Mouse (Mus musculus) gastrocnemius, postnatal 4 days (tissue): ENCODE measurements around the gene Lypd6b. TPM values are rescaled to one million over a fixed set of nuclear protein-coding genes. Genes with fewer than 3 reads are reported as not detected.

Source experiments
- DNase-seq, 2 experiments: peaks; one replicate each; pipeline ENCODE4 v3.0.0; 2021 to 2022; ENCODE audit warnings: low spot score in 2 of 2, mixed read lengths in 2 of 2
- total RNA-seq, 2 experiments: library from RNA; stranded (reverse); gene quantifications; 2 replicates each; pipeline ENCODE4 v1.2.3; 2021

The Lypd6b gene
- total RNA-seq, 2 experiments from 2014 or later: not detected

DNA sequence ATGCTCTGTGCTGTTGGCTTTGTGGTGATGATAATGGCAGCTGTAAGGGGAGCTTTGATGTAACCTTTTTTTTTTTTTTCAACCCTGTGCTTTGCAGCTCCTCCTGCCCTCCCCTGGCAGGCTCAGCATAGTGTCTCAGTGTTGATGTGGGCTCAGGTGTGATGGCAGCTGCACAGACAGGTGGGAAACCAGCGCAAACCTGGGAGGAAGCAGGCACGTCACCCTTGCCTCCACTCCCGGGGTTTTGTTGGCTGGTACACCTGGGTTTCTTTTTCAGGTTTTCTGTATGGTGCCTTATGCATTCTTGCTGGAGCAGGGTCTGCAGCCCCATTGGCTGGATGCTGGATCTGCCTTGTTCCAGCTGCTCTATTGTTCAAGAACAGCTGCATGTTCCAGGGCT, 29.7 kb downstream of the Lypd6b start:
- DNase-seq: no peak

DNA sequence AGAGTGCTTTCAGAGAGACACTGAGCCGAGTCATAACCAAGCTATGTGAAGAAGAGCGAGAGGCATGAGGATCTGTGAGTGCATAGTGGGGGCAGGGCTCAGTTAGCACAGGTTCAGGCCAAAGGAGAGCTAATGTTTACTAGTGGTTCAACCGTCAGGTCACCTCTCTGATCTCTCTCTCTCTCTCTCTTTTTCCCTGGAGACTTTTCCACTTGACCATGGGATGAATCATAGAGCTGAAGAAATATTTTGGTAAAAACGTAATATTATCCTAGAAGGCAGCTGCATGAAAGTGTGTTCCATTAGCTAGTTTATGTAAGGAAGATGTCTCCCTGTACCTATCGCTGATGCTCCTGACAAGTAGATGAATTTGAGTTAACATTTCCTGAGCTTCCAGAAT, 30.6 kb downstream of the Lypd6b start:
- DNase-seq: no peak

DNA sequence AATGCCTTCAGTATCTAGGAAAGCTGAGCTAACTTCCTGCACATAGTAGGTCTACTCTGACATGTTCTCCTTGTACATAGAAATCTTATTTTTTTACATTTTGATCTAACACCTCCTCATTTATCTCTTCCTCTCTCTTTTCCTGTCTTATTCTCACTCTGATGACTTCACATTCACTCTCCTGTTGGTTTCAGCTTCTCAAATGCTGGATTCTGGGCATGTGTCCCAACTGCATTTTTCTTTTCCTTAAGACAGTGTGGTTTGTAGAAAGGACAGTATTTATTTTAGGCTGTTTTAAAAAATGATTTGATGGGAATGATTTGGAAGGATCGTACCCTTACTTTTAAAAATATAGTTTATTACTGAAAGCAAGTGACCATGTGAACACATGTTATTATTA, 34.8 kb downstream of the Lypd6b start:
- DNase-seq: no peak

DNA sequence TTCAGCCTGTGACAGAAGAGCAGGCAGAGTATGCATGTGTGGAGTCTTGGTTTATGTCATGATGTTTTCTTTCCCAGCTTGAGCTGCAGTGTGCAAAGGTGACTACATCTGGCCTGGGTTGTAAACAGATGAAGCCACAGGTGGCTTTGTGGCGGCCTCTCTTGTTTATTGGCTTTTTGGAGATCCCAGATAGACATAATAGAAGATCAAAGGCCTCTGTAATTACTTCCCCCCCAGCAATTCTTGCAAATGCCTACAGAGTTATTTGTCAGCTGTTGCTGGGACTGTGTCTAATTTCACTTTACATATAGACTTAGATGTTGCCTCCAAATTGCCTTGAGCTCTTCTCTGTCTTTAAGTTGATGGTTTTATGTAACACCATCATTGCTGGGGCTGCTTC, 38.1 kb downstream of the Lypd6b start:
- no peak for DNase-seq

DNA sequence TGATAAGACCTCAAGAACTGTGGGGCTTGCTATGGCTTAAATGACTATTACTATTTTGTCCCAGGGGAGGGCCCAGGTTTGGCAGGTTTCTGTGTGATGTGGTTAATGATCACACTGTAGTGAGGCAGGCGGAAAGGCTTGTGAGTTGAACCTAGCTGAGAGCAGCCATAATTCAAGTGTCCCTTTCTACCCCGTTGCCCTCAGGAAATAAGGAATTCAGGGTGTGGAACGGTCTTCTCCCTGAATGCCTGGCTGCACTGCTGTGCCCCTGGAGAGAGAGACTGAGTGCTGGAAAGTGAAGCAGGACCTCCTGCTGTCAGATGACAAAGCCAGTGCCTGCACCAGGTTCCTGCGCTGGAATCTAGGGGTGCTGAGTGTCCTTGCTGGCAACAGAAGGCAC, 40.3 kb downstream of the Lypd6b start:
- no peak for DNase-seq

DNA sequence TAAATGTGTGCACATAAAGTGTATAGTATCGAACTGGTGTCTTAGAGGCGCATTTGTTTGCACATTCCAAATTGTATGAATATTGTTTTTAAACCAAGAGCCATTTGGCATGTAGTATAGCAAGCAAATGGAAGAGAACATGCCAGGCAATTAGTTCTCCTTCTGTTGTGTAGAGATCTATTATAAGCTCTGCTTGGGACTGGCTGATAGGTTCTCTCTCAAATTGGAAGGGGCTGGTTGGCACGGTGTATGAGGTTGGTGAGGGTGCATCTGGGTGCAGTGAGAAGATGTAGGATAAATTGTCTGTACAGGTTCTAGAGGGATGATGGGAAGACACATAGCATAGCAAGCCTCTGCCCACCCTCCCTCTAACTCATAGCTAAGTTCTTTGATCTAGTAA, 42.9 kb downstream of the Lypd6b start:
- no peak for DNase-seq

DNA sequence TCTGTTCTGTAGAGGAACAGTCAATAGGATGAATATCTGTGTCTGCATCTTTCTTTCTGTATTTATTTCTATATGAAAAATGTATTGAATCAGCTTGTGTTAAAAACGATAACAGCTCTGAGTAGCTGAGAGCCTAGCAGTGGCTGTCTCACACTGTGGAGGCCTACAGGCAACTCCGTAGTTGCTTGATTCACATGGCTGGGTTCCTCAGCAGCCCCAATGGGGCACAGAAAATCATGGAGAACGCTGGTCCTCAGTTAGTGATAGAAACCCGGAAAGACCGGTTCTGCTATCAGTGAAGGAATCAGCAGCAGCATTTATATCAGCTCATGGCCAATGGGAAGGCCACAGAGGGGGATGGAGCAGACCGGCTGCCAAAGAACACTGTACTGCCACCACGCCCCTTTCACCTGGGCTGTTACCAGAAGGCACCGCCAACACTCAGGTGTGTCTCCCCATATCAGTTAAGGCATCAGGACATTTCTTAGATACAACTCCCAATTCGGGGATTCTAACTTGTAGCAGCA, 44.9 kb downstream of the Lypd6b start:
- DNase-seq: no peak

DNA sequence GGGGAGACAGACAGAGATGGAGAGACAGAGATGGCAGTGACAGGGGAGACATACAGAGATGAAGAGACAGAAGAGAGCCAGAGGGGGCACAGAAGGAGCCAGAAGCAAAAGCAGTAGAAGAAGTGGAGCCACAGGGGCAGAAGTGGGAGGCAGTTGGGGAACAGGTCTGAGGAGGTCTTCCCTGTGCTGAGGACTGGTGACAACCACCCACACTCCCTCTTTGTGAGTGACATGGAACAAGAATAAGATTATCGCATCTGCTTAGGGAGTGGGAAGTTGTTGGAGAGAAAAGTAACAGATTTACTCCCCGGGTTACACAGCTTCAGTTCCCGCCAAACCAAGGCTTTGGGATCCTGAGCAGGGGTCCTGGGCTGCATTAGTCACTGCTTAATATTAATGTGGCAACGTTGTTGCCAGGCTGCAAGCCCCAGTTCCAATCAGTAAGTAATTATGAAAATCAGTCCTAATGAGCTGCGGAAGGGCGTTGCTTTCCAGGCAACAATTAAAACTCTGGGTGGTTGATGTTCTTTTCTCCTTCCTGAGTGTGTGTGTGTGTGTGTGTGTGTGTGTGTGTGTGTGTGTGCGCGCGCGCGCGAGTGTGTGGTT, 50.1 kb downstream of the Lypd6b start:
- no peak for DNase-seq

DNA sequence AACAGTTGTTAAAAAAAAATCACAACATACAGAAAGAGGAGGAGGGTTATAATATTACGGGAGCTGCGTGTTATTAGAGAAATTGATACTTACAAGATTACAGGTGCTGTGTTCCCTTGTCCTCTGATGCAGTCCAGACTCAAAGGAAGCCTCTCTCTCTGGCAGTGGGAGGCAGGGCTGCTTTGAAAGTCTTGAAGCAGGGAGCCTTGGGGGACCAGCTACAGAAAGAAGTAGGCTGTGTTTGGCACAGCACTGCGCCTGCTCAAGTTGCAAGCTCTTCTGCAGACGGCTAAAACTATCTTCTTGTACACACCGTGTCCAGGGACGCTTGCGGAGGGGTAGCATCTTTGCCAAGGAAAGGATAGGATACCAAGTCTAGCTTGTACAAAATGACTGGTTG, 51.1 kb downstream of the Lypd6b start:
- no peak for DNase-seq

DNA sequence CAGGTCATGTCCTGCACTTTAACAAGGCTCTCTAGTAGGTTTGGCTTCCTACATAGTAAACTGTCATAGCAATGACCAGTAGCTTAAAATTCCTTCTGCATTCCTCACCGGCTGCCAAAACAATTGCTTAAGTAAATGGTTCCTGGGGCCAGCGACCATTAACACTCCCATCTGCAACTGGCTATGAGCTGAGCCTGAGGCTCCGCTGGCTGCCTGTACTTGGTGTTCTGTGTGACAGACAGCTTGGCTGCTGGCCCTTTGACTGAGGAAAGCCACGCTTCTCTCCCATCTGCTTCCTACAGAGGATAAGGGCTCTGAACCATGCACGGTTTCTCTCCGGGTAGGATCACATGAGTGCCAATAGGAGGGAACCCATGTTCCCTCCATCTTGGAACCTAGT, 53.1 kb downstream of the Lypd6b start:
- DNase-seq: peak in 1 of 2 experiments; percentile 51

DNA sequence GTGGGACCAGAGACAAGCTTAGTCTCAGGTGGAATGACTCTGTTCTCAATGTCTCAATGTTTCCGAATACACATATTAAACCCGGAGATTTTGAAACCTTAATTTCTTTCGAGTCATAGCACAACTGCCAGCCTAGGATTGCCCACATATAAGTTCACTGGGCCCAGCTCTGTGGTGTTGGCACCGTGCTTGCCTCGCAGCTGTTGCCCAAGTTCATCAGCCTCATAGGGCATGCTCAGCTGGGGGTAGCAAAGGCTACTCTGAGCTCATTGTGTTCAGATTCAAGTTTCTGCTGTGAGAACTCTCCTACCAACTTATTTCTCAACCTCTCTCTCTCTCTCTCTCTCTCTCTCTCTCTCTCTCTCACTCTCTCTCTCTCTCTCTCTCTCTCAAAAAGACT, 53.6 kb downstream of the Lypd6b start:
- DNase-seq: peak in 1 of 2 experiments; percentile 14

DNA sequence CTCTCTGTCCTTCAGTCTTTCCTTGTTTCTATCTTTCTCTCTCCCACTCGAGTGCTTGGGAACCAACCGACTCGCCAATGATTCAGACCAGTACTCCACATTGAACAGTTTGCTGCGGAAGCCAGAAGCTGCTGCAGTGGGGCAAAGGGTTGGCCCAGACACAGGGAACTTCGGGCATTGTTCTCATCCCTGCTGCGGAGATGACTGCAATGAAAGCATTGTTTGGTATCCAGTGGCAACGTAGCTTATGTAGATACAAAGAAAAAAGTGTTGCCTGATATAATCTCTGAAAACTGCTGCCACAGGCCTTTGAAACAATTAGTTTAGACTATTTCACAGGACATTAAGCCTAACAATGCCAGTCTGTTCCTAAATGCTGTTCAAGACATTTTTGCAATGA, 57.6 kb downstream of the Lypd6b start:
- no peak for DNase-seq

DNA sequence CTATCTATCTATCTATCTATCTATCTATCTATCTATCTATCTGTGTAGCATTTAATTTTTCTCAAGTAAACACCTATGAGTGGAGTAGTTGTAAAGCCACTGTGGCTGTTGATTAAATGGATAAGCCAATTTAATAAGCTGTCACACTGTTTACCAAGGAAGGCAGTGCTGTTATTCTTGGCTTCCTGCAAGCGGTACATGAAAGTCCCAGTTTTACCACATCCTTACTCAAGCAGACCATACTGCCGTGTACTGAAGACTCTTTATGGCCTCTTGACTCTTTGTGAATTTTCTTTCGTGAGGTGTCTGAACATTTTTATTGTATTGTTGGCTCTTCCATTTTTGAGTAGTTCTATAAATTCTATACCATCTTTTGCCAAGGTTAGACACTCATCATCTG, 58.6 kb downstream of the Lypd6b start:
- DNase-seq: no peak

DNA sequence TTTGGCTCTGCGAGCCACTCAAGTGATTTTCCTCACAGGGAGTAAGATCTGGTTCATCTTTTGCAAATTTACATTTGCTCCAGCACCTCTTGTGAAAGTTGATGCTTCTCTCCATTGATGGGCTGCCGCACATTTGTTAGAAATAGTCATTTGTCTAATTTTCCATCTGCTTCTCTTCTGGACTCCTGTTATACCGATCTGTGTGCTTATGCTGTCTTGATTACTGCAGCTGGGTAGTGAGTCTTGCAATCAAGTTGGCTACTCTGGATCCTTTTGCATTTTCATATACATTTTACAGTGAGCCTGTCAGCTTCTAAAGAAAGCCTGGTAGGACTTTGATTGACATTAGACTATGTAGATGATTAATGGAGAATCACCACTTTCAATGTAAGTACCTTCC, 59.4 kb downstream of the Lypd6b start:
- no peak for DNase-seq

DNA sequence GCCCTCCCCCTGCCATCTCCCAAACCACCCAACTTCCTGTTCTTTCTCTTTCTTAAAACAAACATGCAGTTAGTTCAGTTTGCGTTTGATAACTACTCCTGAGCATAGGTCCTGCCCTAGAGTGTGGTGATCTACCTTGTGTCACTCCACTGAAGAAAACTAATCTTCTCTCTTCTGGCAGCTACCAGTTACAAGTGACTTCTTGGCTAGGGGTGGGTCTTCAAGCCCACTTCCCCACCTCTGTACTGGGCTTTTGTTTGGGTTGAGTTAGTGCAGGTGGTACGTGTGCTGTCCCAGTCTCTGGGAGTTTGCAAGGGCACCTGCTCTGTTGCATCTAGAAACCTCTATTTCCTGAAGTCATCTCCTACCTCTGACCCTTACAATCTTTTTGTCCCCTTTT, 60.3 kb downstream of the Lypd6b start:
- no peak for DNase-seq

DNA sequence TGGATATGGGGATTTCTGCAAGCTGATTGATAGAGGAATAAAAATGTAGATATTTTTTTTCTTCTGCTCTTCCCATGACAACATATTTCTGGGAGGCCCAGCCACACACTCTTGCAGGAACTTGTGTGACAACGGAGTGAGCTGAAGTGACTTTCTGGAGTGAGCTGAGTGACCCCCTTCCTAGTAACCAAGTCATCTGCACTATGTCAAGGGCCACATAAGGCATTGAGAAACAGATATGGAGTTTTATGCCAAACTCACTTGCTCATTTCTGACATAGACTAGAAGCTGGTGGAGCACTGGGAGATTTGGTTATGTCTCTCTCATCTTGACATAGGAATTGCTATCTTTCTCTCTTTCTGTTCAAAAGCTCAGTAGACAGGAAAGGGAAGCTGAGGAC, 62.3 kb downstream of the Lypd6b start:
- DNase-seq: no peak

DNA sequence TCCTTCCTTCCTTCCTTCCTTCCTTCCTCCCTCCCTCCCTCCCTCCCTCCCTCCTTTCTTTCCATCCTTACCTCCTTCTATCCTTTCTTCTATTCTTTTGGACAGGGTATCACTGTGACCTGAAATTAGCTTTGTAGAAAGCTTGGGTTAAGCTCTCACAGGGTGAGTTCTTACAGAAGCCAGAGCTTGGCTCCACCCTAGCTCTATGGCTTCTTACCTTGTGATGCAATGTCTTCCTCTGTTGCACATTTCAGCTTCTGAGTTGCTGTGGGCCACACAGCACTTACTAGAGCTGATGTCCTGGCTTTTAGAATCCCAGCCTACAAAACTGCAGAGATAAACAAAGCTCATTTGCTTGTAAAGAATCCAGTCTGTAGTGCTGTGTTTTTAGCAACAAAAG, 64.5 kb downstream of the Lypd6b start:
- DNase-seq: no peak

DNA sequence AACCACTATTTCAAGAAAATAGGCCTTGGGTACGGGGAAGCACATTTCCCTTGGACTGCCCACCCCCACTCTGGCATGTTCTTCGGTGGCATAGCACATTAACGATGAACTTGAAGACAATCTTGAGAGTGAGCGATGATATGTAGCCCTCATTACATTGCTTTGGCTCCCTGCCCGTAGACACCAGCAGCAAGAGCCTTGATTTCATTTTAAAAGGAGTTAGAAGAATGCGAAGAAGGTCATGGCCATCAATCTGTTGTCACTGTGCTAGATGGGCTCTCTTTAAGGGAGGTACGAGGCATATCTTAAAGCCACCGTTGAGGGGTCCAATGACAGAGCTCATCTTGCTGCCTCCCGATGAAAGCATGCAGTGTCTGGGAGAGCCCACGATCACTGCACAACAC, 68.7 kb downstream of the Lypd6b start:
- no peak for DNase-seq

DNA sequence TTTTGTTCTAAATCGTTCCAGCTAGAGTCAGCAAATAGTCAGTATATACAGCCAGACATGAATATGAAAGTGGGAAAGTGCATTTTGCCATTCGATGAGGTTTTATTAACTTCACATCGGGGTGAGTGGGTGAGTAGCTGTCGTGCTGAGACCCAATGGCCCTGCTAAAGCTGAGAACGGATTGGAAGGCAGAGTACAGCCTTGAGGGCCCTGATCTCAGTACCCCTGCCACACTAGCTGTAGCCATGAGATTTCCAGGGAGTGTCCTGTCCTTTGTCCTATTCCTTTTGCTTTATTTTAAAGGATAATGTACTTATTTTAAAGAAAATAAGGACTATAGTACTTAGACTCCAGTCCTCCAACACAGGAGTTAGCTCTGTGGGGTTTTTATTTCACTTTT, 69.1 kb downstream of the Lypd6b start:
- no peak for DNase-seq

DNA sequence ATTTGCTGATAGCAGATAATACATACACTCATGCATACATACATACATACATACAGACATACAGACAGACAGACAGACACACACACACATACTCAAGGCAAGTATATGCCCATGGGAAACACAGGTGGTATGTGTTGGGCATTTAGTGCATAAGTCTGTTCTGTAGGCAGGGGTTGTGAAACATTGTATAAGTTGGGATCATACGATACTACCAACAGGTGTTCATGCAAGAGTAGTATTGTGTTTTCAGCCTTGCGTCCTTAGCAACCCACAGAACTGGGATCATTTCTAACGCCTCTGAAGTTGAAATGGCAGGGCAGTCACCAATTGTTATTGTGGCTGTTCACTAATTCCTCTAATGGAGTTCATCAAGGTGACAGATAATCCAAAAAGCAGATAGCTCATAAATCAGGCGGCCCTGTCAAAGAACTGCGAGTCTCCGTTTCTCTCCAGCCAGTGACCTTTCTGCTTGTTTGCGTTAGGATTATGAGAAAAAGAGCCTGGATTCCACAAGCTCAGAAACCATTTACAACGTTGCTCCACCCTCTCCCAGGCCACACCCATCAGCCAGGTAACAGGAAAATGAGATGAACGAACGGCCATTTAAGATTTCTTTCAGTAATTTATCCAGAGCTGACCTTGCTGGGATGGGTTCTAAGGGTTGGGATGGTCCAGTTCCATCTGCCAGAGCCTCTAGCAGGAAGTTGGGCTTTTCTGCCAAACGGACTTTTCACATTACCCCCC, 72.9 kb downstream of the Lypd6b start:
- DNase-seq: no peak

DNA sequence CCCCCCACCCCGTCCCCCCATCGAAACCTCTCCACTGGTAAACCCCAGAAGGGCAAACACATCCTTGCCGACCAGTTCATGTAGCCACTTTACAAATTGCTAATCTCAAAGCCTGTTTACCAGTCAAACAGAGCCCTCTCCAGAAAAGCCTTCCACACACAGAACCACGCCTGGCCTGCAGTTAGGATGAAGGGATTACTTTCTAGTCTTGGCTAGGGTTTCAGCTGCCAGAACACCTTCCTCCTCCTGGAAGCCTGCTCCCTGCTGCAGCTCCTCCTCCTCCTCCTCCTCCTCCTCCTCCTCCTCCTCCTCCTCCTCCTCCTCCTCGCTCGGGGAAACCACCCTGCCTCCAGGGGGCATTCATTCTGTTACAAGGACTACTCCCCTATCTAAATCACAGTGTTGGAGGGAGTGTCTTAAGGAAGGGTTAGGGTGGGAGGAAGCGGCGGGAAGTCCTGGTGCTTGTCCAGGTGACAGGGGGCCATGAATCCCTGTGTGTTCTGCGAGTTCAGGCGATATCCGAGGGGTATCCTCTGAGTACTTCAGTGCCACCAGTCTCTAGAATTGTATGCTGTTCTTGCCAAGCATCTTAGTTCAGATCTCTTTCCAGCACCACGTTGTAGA, 73.6 kb downstream of the Lypd6b start:
- DNase-seq: no peak

DNA sequence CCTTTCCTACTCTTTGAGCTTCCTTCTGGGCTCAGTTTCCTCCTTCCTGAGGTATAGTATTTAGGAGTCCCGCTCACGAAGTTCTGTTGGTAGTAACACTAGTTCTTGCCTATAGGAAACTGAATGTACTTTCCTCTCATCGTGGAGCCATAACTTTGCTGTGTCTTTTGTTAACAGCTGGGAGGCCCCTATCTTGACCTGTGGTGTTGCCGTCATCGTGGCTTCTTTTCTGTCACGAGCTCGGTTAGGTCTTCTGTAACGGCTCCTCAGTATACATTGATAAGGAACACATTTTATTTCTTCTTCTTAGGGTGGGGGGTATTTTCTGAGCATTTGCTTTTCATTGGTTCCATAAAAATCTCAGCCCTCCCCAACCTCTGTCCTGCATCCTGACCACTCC, 74.2 kb downstream of the Lypd6b start:
- no peak for DNase-seq
